Mouse (Mus musculus) adrenal gland, adult 8-10 months (tissue): Measurements from ENCODE around the gene Clec2e. TPM values are rescaled to one million over a fixed set of nuclear protein-coding genes. Genes with fewer than 3 reads are reported as not detected.
"Not testable (repeated sequence)": the region's sequence is repeated elsewhere in the genome, so short reads cannot be mapped to it uniquely, and the experiment has no call there.

ENCODE experiments used
- DNase-seq: peaks from one replicate; pipeline ENCODE4 v3.0.0; 2022
- total RNA-seq, 4 experiments: library from RNA; stranded (reverse); gene quantifications; 2 replicates each; pipeline ENCODE4 v1.2.4; 2022

The Clec2e gene
- total RNA-seq: under 1 TPM in 1 of 4 experiments, not detected in 3; 0.19 TPM

- DNase-seq: not testable (repeated sequence)
Observed at GRCm38 (mm10) chr6:129100794-129101193, at the start of gene Clec2e. Gene Clec2e, minus strand, starts transcription at chr6:129100913.

- no peak for DNase-seq
Observed at GRCm38 (mm10) chr6:129146812-129147211, 46.1 kb upstream of the Clec2e start.

DNA sequence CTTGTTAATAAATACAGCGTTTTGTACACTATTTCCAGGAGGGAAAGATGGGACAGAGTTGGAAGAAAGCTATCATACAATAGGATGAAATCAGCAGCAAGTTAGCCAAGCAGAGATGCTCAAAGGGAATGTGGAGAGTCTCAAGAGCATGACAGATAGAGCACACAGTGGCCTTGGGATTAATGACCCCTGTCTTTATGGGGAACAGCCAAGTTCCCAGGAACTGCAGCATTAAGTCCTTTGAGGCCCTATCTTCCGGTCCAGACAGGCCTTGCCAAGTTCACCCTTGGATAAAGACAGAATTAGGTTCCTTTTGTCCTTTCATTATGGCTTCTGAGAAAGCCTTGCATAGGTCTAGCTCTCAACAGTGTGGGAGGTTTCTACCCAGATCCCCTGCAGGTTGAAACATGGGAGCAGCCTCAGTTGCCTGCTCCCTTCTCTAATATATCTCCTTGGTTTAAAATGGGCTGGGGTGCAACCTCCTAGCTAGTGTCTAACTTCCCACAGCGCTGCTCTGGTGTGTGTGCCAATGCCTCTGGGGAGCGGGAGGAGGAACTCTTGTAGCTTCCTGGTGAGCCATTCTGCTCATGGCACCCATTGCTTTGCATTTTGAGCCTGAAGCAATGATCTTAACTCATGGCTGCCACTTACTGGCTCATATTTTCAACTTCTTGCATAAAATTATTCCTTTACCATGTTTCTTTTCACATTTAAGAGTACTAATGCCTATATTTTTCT, 32.1 kb upstream of the Clec2e start:
- no peak for DNase-seq

GRCm38 (mm10) chr6:129126861-129127260, 26.1 kb upstream of the Clec2e start:
- no peak for DNase-seq

GRCm38 (mm10) chr6:129124531-129124930, 23.8 kb upstream of the Clec2e start:
- DNase-seq: not testable (repeated sequence)

GRCm38 (mm10) chr6:129116223-129116622, 15.5 kb upstream of the Clec2e start:
- DNase-seq: no peak

DNA sequence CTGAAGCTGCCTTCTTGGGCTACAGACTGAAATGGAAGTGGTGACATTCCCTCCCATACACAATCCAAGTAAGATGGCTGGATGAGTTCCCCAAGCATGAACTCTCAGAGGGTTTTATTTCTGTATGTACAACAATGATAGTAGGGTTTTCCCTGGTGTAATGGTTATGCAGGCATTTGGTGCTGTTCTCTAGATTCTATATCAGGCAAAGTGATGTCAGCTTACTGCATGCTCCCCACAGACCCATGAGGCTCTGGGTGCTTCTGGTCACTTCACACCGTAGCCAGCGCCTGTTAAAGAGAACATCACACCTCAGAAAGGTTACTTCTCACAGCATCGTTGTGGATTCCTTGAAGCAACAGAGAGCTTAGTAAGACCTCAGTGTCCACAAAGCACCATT, 13.5 kb upstream of the Clec2e start:
- DNase-seq: not testable (repeated sequence)

DNA sequence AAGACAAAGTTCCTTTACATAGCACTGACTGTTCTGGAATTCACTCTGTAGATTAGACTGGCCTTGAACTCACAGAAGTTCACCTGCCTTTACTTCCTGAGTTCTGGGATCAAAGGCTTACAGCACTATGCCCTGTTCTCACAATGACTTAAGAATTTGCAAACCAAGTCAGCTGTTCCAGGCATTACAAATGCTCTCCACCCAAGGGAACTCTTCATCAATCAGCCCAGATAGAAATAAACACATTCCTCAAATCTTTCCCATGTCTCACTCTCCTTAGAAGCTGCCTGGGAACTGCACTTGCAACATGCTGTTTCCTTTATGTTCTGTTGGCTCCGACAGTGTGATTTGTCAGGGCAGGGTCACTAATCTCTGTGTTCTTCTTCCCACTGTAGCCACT, 13.1 kb upstream of the Clec2e start:
- DNase-seq: no peak

GRCm38 (mm10) chr6:129113030-129113673, 12.4 kb upstream of the Clec2e start:
- no peak for DNase-seq

DNA sequence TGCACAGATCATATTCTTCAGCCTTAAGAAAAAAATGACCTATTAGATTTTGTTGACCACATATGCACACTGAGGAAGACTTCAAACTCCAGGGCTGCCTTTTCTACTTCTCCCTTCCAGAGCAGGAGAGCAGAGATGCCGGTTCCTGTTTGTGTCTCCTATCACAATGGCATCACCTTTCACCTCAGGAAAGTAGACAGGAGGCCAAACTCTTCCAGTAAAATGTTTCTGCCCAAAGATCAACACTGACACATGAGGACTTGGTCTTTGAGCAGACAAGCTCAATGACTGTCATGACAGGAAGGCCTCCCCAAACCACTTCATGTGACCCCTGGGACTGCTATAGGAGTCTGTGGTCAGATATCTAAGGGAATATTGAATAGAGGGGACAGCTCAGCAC, 11.8 kb upstream of the Clec2e start:
- no peak for DNase-seq

GRCm38 (mm10) chr6:129107916-129108315, 7.2 kb upstream of the Clec2e start:
- no peak for DNase-seq

DNA sequence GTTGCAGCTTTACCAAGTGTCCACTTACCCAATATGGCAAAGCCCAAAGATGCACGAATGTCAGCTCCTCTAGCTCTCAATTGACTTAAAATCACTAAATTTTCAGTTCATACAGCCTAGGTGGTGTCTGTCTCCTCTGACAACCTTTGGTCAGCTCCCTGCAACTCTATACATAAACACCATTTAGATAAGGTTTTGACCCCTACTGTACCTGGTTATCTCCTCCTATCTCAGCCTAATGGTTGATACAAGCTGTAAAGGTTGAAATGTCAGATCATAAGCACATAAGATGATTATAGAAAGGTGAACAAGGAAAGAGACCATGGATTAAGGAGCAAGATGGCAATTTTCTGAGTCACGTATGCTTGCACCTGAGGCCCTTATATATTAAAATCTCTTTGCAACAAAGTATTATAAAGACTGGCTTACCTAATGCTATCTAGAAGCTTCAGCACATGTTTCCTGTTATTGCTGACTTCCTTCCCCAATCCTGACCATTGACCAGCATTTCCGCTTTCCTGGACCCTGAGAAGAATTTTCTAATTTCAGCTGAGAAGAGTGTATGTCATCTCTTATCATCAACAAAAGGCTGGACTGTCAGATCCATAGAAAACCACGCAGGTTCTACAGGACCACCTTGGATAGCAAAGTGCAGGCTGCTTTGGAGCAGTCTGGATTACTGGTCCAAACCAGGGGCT, 2.3 kb upstream of the Clec2e start:
- DNase-seq: no peak

GRCm38 (mm10) chr6:129101604-129102003, 891 bp upstream of the Clec2e start:
- DNase-seq: no peak

DNA sequence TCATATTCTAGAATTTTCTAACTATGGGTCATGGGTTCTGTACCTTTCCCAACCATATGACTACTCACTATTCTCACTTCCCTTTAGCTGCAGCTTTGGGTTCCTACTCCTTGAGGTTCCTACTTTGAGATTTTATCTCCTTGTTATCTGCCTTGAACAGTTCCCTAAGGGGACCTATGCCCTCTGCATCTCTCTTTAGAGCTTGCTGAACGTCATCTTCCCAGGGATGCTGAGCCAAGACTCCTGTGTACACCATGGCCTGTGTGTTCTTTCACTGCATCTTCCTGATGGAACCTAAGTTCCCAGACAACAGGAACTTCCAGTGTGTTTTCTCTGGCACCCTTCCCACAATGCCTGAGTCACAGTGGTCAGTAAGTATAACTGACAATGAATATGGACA, 2.8 kb downstream of the Clec2e start:
- peak; percentile 44 for DNase-seq

DNA sequence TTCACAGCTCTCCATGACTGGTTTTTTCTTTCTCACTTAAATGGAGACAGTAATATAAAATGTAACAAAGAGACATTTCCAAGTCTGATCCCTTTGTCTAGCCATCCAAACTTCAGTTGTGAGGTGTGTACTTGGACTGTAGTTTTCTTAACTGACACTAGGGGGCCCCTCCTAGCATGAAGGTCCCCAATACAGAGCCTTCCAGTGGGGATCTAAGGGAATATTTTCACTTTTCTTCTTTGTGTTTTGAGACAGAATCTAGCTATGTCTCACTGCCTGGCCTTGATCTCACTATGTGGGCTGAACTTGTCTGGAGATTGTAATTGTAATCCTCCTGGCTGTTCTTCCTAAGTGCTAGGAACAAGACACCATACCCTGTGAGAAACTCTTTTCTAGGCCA, 5.5 kb downstream of the Clec2e start:
- DNase-seq: no peak

DNA sequence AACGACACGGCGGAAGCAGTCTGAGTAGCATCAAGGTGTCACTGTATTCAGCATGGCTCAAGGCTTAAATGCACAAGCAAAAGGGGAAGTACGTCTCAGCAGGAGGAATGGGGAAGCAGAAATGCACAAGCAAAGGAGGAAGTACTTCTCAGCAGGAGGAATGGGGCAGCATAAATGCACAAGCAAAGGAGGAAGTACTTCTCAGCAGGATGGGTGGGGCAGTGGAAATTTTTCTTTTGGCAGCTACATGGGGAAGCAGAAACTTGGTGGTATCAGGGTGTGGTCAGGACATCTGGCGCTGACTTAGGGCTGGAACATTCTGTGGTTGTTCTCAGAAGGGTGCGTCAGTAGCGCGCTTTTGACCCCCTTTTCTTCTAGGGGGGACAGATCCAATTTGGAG, 12.1 kb downstream of the Clec2e start:
- not testable (repeated sequence) for DNase-seq

DNA sequence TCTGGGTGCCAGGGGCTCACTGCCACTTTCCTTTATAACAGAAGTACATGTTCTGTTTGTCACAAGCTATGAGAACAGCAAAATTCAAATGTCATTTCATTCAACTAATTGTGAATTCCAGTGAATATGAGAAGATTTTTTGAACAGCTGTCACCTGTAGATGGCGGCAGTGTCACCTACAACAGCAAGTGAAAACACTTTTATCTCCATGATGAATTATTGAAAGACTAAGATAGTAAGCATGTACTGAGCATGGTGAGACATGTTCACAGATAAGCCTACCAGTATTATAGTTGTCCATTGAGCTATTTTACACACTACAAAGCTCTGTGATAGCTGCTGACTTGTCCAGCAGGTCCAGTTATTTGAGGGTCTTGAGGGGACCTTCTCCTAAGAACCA, 12.6 kb downstream of the Clec2e start:
- no peak for DNase-seq

DNA sequence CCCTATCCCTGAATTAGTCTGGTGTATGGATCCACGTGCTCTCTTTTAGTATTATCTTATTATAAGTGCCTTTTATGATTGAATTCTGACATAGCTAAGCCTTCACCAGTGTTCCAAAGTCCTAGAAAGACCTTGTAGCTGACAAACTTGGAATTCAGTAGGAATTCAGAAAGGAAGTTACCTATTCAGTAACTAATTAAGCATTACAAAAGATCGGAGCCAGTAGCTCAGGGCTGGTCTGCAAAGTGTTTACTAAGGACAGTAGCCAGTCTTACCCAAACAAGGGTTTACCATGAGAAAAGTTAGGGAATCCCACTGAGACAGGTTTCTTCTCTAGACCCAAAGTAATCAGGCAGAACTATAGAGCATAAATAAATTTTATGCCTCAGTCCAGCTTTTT, 14.7 kb downstream of the Clec2e start:
- not testable (repeated sequence) for DNase-seq

- no peak for DNase-seq
Observed at GRCm38 (mm10) chr6:129085098-129085497, 15.6 kb downstream of the Clec2e start.

DNA sequence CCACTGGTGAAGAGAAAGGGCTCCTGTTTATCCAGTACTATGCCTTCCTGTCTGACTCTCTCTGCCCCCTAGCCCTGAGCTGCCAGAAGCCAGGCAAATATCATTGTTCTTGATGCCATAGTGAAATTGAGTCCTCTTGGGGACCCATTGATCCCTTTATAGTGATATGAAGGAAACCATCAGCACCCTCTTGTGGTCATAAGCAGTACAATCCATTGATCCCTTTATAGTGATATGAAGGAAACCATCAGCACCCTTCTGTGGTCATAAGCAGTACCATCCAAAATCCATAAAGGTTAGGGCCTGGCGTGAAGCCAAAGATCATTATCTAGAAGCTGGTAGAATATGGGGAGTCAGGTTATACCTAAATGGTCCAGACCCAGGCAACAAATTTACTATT, 33.7 kb downstream of the Clec2e start:
- peak; percentile 14 for DNase-seq

GRCm38 (mm10) chr6:129066530-129066929, 34.2 kb downstream of the Clec2e start:
- no peak for DNase-seq

DNA sequence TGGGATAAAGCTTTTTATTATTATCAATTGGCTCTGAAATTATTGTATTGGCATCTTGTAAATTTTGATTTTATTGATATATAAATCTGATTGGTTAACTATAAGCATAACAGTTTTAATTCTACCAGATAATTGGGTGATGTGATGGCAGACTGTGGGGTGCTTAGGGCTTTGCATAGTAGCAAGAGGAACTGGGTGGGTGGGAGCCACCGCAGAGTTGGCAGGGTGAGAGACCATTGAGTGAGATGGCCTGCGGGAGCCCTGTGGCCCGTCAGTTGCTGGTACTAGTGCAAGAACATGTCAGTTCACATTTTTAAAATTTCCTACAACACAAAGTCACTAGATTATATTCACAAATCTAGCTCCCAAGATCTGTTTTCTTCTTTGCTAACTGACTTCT, 34.9 kb downstream of the Clec2e start:
- DNase-seq: no peak

DNA sequence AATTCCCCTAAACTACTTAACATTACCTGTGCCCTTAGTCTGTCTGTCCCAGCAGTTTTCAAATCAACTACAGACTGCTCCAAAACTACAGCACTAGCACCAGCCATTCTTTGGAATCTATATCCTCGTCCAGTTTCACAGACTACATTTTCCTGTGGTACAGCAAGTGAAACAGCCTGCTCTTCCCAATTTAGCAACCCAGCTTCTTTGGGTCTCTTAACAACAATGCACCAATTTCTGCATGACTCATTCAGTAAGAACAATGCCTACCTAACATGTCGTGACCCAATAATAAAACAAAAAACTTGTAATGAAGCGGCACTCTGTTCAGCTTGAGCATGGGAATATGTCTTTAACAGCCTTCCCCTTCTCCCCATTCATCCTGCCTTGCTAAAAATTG, 35.3 kb downstream of the Clec2e start:
- DNase-seq: no peak

DNA sequence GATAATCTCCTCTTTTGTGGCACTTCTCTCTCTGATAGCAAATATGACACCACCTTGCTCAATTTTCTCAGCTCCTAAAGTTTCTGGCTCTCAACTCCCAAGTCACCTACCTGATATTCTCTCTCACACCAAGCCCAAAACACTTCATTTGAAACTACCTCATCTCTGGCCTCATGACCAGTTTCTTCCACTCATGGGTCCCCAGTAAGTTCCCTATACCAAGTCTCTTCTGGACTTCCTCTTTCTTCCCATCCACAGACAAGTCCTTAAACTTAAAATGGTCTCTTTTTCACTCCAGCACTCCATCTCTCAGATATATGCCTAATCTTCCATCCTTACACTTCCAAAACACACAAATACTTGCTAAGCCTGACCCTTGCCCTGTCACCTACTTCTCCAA, 42.7 kb downstream of the Clec2e start:
- DNase-seq: no peak
